Mouse (Mus musculus): Measurements from ENCODE around the gene Gpc5.

Gpc5 gene

DNA sequence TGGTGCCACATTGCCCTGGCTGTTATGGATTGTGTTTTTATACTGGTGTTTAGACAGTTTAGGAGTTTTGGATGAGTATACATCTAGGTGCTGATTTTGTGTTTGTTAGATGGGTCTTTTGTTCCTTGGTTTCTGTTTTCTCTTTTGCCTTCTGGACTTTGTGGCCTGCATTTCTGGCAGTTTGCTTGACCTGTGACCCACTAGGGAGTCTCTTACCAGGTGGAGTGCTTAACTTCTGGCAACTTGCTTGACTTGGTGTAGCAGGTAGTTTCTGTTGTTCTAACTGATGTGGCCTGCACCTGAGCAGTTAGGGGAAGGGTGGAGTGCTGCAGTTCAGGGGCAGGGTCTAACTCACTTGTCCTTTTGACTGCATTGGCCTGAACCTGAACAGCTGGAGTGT is 14.3 kb downstream of the Gpc5 start:
- DNase-seq (ENCODE audit: low spot score in 2 of 2), result no peak

DNA sequence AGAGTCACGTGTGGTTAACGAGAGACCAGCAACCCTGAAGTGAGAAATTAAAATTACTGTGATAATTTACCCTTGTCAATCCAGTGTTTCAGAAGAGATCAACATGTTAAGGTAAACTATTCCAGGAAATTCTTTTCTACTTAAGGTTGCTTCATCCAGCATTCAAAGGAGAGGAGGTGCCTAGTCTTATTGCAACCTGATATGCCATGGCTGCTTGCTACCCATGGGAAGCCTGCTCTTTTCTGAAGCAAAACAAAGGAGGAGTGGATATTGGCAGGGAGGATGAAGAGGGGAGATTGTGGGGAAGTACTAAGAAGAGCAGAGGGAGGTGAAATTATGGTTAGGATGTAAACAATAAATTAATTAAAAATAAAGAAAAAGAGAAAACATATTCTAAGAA is 15.5 kb downstream of the Gpc5 start:
- no peak for DNase-seq (ENCODE audit: low spot score in 2 of 2)

DNA sequence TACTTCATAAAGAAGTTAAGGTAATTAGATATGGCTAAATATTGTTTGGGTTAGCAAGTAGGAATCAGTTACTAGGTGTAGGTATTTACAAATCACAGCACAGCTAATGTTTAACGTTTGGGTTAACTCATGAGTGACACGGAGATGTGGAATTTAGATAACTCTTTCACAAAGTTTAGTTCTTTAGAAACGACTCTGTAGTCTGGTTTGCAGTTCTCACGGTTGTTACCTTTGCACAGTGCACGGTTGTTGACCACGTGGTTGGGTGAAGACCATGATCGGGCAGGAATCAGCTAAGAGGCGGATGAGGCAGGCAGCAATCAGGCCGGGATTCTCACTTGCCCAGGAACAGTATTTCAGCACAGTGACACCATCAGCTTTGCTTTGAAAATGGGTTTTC is 26.6 kb downstream of the Gpc5 start:
- DNase-seq (ENCODE audit: low spot score in 2 of 2), result no peak

DNA sequence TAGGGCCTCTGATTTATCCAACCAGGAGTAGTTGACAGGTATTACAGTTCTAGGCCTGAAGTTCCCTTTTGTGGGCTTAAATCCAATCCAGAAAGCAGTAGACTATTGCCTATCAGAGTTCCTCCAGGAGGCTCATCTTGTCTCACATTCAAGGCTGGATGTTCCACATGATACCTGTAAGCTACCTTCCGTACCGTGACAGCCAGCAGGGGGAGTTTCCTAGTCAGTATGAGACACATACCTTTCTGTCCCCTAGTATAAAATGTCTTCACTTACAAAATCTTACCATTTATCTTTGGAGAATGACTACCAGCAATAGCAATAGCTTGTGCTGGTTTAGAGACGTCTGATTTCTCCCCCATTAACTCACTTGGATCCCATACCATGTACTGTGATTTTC is 56.8 kb downstream of the Gpc5 start:
- DNase-seq (ENCODE audit: low spot score in 2 of 2), result no peak

DNA sequence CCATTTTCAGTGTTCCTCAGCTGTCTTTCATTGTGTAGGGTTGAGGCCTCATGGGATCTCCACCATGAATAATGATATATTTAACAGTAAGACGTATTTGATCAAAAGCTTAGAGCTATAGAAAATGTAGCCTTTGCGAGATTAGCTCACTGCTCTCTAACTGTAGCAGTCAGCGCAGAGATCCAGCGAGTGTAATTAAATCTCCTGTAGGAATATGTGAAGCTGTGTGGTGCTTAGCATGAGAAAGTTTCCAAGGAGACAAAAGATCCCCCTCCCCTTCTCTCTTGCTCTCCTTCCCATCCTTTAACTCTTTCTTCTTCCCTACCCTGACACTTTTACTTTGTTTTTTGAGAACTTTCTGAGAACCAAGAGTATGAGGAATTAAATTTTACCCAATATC is 64.6 kb downstream of the Gpc5 start:
- no peak for DNase-seq (ENCODE audit: low spot score in 2 of 2)

DNA sequence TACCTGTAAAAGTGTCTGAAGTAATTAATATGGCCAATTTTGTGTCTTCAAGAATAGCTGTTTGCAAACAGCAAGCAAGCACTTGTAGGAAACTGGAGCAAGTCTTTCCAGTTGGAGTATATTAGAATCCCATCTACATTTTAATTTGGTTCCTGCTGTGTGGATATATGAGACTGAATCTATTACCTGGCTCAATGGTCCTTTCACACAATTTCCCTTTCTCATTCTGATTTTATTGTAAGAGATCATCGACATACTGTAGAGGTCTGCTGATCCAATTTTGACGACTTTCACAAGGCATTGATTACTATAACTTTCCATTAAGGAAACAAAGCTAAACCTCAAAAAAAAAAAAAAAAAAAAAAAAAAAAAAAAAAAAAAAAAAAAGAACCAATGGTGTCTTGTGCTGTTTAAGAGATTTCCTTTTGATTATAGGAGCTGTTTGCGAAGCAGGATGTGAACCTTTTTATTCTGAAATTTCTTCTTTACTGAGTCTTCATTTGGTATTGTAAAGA is 85.4 kb downstream of the Gpc5 start:
- no peak for DNase-seq (ENCODE audit: low spot score in 2 of 2)

DNA sequence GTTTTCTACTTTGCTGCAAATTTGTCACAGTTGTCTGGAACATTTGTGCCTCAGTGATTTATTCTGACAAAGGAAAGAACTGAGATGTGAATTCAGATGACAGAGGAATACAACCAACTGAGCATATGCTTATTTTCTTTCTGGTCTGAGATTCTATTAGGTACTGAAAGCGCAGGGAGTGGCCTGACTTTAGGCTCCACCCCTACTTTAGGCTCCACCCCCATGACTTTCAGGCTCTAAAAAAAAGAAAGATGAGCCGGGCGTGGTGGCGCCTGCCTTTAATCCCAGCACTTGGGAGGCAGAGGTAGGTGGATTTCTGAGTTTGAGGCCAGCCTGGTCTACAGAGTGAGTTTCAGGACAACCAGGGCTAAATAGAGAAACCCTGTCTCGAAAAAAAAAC is 87.9 kb downstream of the Gpc5 start:
- DNase-seq (ENCODE audit: low spot score in 2 of 2), result no peak

DNA sequence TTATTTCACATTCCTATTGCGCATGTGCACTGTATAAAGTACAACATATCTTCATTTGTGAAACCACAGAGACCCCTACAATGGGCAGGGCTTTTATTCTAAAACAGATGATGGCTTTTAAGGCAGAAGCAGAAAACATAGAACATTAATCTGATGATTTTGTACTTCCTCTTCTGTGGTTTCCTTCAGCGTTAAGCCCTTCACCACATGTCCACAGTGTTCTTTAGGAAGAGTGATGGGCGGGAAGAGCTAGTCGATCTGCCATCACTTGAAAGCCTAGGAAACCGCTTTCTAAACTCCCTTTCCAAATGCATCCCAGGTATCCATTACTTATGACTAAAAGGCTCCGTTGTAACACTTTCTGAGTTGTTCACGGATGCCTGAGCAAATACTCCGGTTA is 96.2 kb downstream of the Gpc5 start:
- DNase-seq (ENCODE audit: low spot score in 2 of 2), result no peak

DNA sequence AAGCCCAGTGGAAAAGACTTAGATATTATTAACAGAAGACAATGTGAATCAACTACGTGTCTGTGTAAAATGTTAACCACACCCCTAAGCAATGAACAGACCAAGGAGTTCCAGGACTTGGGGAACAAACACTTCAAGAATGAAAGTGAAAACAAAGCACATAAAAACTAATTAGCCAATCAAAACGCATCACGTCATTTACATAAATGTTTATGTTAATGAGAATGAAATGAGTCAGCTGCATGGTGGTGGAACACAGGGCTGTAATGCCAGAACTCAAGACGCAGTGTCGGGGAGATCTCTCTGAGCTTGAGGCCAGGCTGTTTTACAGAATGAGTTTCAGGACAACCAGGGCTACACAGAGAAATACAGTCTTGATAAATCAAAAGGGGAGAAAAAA is 136.1 kb downstream of the Gpc5 start:
- no peak for DNase-seq (ENCODE audit: low spot score in 2 of 2)

DNA sequence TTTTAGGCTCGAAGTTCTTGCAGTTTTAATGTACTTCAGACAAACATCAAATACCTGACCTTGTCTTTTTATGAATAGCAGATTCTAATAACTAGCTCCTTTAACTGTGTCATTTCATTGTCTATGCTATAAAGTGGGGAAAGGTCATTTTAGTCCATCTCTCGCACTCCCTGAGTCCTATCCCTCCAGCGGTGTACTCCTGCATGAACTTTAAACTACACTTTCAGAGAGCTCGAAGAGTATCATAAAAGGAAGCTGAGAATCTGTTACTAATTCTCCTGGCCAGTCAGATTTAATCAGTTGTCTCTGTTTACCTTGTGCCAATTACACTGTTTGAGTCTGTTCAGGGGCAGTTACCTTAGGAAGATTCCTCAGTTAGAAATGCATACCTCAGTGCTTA is 144.4 kb downstream of the Gpc5 start:
- no peak for DNase-seq (ENCODE audit: low spot score in 2 of 2)

DNA sequence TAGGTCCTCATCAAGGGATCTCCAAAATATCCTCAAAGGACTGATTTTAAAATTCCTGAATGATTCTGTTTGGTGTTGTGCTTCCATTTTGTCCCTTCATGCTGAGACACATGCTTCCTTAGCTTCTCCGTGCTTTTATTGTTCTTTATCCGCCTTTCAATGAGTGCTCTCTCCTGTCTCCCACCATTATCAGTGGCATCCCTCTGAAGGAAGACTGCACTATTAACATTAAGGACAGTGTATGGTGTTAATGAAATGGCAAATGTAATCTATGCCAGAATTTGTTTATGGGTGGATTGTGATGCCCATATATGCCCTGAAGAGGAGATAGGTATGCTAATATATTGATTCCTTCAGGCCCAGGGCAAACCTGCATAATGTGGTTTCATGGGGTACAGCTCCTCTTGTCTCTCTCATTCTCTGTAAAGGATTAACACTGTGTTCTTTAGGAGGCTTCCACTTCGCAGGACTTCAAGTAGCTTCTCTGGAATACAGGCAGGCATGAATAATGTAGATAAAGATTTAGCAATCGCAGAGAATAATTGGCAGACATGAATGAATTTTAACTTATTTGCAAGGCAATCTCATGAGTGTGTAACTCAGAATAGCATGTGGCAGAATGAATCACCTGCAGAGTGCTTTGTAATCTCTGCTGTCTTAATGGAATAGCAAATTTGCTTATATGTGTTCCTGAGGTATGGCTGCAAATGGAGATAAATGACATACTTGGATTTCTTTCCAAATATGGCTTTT is 148.8 kb downstream of the Gpc5 start:
- DNase-seq (ENCODE audit: low spot score in 2 of 2), result no peak

DNA sequence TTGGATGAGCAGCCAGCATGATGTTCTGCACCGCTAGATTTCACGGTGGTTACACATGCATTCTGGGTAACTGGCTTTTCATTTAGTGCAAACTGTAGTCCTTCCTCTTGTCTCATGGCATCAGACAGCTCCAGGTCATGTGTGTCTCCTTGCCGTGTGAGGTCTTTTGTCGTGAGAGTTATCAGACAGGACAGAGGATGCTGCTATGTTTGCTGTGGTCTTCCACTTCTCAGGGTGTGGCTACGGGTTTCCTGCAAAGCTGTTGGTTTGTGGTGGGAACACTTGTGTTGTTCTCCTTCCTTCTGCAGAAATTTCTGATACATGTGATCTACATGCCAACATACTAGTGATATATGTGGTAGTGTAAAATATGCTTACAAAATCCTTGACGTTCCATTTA is 158.5 kb downstream of the Gpc5 start:
- no peak for DNase-seq (ENCODE audit: low spot score in 2 of 2)

DNA sequence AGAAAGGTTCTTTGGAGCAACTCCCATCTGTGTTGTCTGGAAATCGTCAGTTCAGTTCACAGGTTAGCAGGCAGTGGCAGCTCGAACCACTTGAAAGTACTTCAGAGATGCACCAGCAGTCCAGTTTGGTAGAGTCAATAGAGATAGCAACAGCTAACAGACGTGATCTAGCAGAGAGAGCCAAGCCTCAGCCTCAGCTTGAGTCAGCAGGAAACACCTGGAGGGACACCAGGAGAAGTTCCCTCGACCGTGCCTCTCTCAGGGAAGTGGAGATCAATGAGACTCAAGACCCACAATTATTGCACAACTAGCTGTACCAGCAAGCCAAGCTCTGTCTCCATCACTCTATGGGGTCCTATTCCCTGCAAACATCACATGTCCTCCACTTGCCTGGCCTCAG is 159.8 kb downstream of the Gpc5 start:
- DNase-seq (ENCODE audit: low spot score in 2 of 2), result no peak

DNA sequence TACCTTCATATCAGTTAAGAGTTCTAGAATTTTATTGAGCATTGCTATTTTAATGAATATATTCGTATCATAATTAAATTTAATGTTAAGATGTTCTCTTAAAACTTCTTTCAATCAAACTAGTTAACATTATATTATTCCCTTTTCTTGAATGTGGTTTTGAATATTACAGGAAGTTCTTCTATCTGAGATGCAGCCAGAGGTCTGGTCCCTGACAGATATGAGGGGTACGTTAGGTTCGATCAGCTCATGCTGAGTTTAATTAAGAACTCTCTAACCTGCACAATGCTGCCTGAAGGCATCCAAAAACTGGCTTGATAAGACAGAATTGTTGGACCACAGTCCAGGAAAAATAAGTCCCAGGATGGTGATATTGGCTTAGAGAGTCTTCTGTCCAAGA is 161.1 kb downstream of the Gpc5 start:
- no peak for DNase-seq (ENCODE audit: low spot score in 2 of 2)

DNA sequence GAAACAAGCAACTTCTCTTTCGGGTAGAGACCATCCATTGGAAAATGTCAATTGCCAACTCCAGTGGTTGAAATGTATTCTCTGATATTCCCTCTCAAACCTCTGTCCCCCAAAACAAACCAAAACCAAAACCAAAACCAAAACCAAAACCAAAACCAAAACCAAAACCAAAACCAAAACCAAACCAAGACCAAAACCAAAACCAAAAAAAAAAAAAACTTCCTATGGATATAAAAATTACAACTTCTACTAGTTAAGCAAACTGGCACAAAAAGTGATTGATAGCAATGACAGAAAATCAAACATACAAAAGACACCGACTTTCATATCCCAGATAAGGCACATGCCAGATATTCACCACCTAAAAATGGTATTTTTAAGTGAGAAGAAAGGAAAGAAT is 161.7 kb downstream of the Gpc5 start:
- no peak for DNase-seq (ENCODE audit: low spot score in 2 of 2)

DNA sequence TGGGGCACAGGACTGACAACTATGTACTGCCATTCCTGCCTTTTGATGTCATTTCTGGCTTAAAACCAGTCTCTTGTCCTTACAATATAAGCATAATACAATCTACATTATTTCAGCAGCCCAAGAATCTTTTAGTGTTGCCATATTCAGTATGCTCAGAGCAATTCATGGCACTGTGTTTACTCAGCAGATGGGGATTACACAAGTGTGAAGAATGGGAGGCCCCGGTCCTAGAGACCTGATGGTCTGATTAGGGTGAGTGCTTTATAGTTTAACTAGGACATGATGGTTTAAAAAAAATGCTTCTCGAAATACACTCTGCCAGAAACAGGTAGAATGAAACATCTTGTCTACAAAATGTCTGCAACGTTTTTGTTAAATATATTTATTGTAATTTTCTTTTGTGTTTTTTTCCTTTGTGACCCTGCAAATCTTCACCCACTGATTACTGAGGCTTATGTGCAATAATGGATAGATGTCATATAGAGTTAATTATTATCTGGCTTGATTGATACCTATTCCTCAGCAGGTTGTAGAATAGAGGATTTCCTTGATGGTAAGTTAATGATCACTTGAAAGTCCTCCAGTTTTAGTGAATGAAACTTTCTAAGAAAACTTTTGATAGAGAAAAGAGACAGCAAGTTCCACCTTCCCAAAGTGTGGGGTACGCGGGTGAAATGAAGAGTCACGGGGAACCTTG is 177.8 kb downstream of the Gpc5 start:
- DNase-seq (ENCODE audit: low spot score in 2 of 2), result no peak

DNA sequence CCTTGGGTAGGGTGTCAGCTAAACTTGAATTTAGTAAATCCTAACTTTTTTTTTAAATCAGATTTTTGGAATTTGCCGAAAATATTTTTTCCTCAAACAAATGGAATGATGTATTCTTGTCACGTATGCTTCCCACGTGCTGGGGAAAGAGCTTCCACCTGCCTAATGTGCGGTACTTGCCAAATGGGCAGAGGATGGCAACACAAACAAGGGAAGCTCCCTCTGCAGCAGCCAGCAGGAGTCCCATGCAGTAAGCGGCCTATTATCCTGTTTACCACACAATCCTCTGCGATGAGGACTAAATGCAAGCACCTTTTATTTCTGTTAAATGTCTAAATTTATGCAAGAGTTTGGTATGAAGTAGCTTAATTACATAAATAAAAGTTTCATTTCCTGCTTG is 178.4 kb downstream of the Gpc5 start:
- DNase-seq (ENCODE audit: low spot score in 2 of 2), result no peak

DNA sequence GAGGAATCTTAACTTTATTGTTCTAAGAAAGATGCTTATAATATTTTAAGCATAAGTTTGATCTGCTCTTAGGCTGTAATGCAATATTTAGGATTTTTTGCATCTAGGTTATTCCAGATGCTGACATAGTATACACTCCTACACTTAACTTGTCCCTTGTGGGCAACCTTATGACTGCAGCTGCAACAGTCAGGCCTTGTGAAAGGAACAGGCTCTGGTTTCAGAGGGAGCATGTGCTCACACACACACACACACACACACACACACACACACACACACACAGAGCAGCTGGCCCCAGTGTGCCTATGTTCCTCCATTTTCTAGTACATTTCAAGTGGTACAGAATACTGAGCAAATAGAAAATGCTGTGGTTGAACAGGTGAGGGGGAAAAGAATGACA is 190.8 kb downstream of the Gpc5 start:
- DNase-seq (ENCODE audit: low spot score in 2 of 2), result no peak

DNA sequence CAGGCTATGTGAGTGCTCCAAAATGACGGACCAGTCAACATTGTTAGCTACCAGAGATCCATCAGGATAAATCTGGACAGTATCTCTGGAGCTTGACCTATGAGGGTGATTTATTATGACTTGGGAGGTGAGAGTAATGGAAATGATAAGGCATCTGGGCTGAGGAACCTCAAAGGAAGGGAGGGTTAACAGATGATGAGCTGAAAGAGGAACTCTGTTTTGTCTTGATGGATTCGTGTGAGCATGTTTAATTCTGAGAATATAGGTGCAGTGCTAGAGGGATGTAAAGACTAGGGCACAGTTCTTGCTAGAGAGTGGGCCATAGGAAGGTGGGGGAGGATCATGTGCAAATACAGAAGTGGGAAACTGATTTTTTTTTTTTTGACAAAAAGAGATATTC is 232.2 kb downstream of the Gpc5 start:
- DNase-seq (ENCODE audit: low spot score in 2 of 2), result no peak

DNA sequence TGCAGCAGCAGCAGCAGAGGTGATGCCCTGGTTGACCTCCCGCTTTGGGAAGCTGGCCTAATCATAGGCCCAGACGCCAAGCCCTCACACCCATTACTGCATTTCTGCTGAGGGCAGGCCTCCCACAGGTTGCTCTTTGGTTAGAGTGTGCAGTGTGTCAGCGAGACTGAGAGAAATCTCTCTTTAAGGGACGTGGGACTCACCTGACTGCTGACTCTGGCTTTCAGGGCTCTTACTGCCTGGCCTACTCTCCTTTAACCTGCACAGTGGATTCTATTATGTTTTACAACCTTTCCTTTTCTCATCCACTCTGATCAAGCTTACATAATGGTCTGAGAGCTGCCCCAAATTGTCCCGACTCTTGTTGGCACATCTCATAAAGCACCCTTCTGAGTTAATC is 234.4 kb downstream of the Gpc5 start:
- DNase-seq (ENCODE audit: low spot score in 2 of 2), result no peak

DNA sequence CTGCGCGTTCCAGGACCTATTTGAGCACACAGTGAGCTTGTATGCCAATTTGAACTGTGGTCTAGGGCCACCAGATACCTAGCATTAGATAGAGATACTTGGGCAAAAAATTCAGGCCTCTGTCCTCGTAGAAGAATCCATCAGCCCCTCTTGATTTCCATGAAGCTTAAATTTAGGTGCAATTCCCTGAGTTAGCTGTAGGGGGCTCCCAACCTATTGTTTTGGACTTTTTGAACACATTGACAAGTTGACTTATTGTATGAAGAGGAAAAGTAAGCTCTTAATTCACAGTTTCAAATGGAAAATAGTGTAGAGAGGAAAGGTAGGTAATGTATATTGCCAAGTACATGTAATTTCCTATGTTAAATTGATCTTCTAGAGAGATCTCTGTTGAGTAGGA is 247.1 kb downstream of the Gpc5 start:
- no peak for DNase-seq (ENCODE audit: low spot score in 2 of 2)

DNA sequence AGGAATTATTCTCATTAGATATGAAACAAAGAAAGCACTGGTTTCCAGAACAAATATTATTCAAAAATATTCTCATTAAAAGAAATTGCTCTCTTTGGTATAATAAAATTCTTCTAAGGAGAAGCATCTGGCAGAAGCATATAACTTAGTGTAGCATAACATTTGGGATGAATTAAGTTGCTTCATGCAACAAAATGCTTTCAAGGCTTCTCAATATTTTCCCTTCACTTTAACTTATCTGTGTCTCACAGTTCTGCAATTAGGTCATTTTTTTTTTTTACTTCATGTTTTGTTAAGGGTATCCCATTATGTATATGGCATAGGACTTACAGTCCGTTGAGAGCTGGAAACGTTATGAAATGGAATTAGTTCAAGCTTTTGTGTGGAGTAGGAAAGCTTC is 250.6 kb downstream of the Gpc5 start:
- DNase-seq (ENCODE audit: low spot score in 2 of 2), result no peak

DNA sequence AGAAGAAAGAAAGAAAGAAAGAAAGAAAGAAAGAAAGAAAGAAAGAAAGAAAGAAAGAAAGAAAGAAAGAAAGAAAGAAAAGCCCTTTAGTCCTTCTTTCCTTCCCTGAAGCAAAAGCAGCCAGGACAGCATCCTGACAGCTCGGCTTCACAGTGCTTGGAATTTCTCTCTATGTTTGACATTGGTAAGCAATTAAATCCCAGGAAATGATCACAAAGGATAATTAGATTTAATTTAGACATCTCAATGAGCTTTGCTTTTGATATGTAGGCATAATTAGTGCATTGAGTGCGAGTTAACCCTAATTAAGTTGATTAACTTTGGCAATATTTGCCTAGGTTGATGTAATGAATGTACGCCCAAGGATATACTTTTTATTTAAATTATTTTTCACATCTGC is 257.4 kb downstream of the Gpc5 start:
- DNase-seq (ENCODE audit: low spot score in 2 of 2), result no peak

Data from frontal cortex, postnatal 36 days (tissue).